Mouse (Mus musculus) thymus, postnatal 36 days (tissue): ENCODE data around the gene Adam12.

Experiments used
- DNase-seq, 2 experiments: peaks; one replicate each; pipeline ENCODE4 v3.0.0; 2022; ENCODE audit warnings: mixed read lengths in 2 of 2

Gene Adam12

GRCm38 (mm10) chr7:134231378-134232346, at the start of gene Adam12:
Gene Adam12 (minus strand): TSS chr7:134232146.
- peak; percentile 26 to 39 for DNase-seq

GRCm38 (mm10) chr7:134272956-134273355, 41.0 kb upstream of the Adam12 start:
- no peak for DNase-seq

GRCm38 (mm10) chr7:134272421-134272820, 40.5 kb upstream of the Adam12 start:
- no peak for DNase-seq

- DNase-seq, result no peak
These were observed 33.8 kb upstream of the Adam12 start for GRCm38 (mm10) chr7:134265783-134266182.

GRCm38 (mm10) chr7:134263146-134263906, 31.4 kb upstream of the Adam12 start:
- peak; percentile 58 to 61 for DNase-seq

- DNase-seq, result no peak
These were observed 29.2 kb upstream of the Adam12 start for GRCm38 (mm10) chr7:134261003-134261701.

GRCm38 (mm10) chr7:134250273-134250870, 18.4 kb upstream of the Adam12 start:
- DNase-seq, result no peak

- DNase-seq, result no peak
These were observed 16.1 kb upstream of the Adam12 start for GRCm38 (mm10) chr7:134248041-134248440.

GRCm38 (mm10) chr7:134246624-134247023, 14.7 kb upstream of the Adam12 start:
- DNase-seq, result no peak

- no peak for DNase-seq
These were observed 10.8 kb upstream of the Adam12 start for GRCm38 (mm10) chr7:134242773-134243172.

- no peak for DNase-seq
These were observed 9.3 kb upstream of the Adam12 start for GRCm38 (mm10) chr7:134241212-134241611.

GRCm38 (mm10) chr7:134240579-134240978, 8.6 kb upstream of the Adam12 start:
- no peak for DNase-seq

GRCm38 (mm10) chr7:134238863-134239262, 6.9 kb upstream of the Adam12 start:
- DNase-seq, result no peak

- no peak for DNase-seq
These were observed 5.4 kb upstream of the Adam12 start for GRCm38 (mm10) chr7:134237356-134237755.

GRCm38 (mm10) chr7:134236727-134237126, 4.8 kb upstream of the Adam12 start:
- no peak for DNase-seq

GRCm38 (mm10) chr7:134235552-134235951, 3.6 kb upstream of the Adam12 start:
- no peak for DNase-seq

- no peak for DNase-seq
These were observed 1.2 kb downstream of the Adam12 start for GRCm38 (mm10) chr7:134230708-134231107.

- DNase-seq, result no peak
These were observed 2.0 kb downstream of the Adam12 start for GRCm38 (mm10) chr7:134229899-134230298.

GRCm38 (mm10) chr7:134227773-134228455, 4.0 kb downstream of the Adam12 start:
- DNase-seq, result no peak

- DNase-seq, result no peak
These were observed 4.8 kb downstream of the Adam12 start for GRCm38 (mm10) chr7:134227101-134227500.

GRCm38 (mm10) chr7:134226231-134226630, 5.7 kb downstream of the Adam12 start:
- no peak for DNase-seq
